Mouse (Mus musculus): ENCODE results near the gene Cybrd1. TPM values are rescaled to one million over a fixed set of nuclear protein-coding genes. Genes with fewer than 3 reads are reported as not detected.

Cybrd1 gene
- 0.14 TPM in 1 of 2 replicates, not detected in the other for total RNA-seq (2017)

DNA sequence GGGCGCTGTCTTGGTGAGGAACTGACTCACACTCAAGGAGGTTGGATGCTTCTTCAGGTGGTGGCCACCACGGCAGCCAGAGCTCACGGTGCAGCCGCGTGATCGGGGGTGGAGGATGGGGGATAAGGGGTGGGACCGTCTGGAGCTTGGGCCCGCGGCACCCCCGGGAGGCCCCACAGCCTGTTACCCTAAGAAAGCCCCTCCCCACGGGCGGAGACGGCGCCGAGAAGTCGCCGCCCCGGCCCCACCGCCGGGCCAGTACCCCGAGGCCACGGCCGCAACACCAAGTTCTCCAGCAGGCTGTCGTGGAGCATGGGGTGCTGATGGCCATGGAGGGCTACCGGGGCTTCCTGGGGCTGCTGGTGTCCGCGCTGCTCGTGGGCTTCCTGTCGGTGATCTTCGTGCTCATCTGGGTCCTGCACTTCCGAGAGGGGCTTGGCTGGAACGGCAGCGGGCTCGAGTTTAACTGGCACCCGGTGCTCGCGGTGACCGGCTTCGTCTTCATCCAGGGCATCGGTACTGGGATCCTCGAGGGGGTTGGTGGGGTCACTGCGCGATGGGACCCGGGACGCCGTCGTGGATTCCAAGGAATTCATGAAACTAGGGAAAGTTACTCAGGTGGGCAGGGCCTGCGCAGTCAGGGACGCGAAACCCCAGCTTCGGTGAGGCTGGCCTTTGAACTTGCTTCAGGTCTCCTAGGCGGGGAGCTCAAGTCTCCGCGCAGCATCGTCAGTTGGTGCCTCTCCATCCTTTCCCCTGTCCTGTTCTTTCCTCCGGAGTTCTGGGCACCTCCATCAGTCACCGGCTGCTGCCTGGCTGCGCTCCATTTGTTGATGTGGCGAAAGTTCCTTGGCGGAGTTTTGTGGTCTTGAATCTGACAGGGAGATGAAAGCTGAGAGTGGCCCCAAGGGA lies at the start of gene Cybrd1:
Gene Cybrd1, plus strand, starts transcription at position 127 of the 912 bp plus-strand sequence.
- ATAC-seq (replicated peaks; ENCODE audit: low read depth, poor library complexity, severe bottlenecking), result peak; percentile 64

DNA sequence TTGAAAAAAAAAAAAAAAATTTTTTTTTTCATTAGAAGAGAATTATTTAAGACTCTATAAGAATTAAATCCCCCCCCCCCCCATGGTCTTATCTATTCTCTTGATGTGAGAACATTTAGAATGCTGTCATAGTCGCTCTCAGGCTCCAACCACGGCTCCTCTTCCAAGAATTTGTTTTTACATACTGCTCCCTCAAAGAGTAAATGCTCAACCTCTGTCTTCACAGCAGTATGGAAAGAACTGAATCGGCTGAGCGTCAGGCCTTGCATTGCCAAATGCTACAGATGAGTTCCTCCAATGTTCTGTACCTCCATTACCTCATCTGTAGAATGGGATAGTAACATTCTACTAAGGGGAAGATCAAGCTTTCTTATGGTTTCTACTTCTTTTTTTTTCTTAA lies 46.1 kb upstream of the Cybrd1 start:
- no peak for ATAC-seq (replicated peaks; ENCODE audit: low read depth, poor library complexity, severe bottlenecking)

DNA sequence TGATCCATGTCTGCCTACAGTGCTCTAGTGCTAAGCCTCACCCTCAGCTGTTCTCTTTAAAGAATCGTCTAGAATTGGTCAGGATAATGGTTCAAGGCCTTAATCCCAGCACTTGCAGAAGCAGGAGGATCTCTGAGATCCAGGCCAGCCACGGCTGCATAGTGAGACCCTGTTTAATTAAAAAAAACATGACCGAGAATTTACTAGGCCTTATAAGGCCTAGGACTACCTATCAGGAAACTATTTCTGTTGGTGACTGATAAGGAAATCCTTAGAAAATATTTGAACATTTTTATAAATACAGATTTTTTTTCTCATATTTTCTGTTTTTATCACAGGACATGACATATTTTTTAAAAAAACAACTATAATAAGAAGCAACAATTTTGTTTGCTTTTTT lies 44.4 kb upstream of the Cybrd1 start:
- ATAC-seq (replicated peaks; ENCODE audit: low read depth, poor library complexity, severe bottlenecking), result no peak

DNA sequence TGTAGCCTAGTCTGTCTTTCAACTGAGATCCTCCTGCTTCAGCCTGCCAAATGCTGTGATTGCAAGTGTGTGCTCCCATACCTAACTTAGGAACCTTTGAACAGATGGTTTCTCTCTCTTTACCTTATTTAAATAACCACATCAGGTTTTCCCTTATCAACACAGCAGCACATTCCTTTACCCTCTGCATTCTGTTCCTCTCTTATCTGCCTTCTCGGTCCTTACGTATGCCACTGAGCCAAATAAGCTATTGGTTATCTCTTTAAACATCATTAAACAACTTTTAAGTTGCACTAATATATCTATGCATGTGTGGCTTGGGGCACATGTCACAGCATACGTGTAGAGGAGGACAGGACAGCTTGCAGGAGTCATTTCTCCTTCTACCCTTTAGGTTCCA lies 43.9 kb upstream of the Cybrd1 start:
- 0 out of 2 replicates have a peak, but pooled peaks have one; percentile 29 for ATAC-seq (replicated peaks; ENCODE audit: low read depth, poor library complexity, severe bottlenecking)

DNA sequence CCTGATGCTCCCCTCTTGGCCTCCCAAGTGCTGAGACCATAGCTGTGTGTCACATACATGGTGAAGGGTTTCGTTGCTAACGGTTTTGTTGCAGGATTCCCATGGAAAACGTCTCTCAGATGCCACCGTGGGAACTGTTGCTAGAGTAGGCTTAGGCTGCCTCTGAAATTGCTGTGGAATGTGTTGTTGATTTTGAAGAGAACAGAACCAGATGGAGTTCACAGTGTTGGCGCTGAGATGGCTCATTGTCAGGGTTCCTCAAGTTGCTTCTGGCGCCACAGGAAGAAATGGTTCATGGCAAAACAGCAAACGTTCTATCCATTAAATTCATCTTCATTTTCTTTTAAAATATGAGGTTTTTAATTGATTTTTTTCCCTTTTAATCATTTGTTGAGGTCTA lies 35.3 kb upstream of the Cybrd1 start:
- ATAC-seq (replicated peaks; ENCODE audit: low read depth, poor library complexity, severe bottlenecking), result no peak

DNA sequence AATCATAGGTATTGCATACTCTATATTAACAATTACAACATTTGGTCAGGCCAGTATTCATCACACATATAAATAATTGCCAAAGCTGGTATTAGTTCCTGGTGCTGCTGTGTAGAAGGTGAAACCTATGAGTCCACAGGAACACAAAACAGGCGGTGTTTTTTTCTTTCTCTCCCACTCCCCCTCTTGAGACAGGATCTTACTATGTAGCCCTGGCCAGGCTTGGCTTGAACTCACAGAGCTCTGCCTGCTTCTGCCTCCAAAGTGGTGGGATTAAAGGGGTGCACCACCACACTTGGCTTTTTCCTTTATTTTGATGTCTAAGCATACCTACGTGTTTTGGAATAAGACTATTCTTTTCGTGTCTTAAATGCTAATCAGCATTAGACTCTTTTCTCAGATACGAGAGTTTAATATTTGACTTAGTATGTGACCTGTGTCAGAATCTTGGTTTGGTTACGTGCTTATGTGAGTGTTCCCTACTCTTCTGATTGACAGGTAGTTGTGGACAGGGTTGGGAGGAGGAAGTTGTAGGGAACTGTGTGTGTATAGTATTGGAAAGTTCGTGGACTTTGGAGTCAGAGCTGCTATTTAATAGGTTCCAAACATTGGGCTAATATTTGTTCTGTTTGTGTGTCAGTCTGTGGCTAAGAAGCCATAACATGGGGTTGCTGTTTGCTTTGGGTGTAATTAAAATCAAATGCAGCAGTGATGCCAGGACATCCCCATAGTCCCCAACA lies 34.1 kb upstream of the Cybrd1 start:
- ATAC-seq (replicated peaks; ENCODE audit: low read depth, poor library complexity, severe bottlenecking), result no peak

DNA sequence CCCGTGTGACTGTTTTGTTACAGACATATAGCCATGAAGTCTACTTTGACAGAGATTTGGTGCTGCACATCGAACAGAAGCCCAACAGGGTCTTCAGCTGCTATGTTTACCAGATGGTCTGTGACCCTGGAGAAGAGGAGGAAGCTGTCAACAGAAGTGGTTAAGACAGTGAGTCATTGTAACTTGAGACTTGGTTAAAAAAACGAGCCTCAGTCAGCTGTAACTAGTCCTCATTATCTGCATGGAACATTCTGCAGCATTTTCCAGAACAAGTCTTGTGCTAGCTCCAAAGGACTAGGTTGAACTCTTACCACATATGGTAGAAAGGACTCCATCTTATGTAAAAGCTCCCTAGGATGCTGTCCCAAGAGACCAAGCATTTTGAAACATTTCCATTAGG lies 28.0 kb upstream of the Cybrd1 start:
- ATAC-seq (replicated peaks; ENCODE audit: low read depth, poor library complexity, severe bottlenecking), result no peak

DNA sequence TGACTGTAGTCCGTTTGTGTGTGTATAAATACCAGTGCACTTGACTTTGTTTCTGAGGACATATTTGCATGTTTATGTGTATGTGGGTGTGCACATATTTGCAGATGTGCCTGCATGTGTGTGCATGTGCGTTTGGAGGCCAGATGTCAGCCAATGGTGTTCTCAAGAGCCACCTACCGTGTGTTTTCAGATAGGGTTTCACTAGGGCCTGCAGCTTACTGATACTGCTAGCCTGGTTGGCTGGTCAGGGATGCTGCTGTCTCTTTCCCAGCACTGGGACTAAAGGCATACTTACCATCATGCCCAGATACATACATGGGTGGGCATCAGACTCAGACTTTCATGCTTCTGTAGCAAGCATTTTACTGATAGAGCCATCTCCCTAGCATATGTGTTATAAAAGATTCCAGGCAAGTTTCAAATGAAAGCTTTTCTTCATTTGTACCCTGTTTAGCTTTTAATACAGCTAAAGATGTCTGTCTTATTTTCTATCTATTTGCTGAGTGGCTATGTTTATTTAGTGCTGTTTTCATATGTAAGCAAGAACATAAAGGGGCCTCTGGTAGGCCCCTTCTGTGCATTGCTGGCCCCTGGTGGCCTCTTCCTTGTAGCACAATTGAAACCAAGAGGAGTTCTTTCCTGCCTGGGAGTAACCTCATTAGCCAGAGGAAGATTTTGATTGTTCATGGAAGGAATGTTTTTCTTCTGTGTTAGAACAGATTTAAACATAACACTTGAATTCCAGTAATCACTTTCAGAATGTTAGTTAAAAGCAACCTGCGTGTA lies 26.9 kb upstream of the Cybrd1 start:
- no peak for ATAC-seq (replicated peaks; ENCODE audit: low read depth, poor library complexity, severe bottlenecking)

DNA sequence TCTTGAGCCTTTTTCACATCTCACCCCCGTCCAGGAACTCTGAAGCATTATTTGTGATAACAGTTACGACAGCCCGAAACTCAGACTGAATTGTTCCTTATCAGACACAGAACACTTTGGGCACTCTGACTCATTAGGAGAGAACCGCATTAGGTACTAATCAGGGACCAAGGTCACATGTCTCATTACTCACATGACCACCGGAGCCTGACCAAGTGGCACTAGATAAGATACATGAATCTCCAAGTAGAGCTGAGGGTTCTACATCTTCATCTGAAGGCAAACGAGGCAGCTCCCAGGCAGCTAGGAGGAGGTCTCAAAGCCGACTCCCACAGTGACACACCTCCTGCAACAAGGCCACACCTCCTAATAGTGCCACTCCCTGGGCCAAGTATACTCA lies 21.6 kb upstream of the Cybrd1 start:
- ATAC-seq (replicated peaks; ENCODE audit: low read depth, poor library complexity, severe bottlenecking), result 0 out of 2 replicates have a peak, but pooled peaks have one; percentile 25

DNA sequence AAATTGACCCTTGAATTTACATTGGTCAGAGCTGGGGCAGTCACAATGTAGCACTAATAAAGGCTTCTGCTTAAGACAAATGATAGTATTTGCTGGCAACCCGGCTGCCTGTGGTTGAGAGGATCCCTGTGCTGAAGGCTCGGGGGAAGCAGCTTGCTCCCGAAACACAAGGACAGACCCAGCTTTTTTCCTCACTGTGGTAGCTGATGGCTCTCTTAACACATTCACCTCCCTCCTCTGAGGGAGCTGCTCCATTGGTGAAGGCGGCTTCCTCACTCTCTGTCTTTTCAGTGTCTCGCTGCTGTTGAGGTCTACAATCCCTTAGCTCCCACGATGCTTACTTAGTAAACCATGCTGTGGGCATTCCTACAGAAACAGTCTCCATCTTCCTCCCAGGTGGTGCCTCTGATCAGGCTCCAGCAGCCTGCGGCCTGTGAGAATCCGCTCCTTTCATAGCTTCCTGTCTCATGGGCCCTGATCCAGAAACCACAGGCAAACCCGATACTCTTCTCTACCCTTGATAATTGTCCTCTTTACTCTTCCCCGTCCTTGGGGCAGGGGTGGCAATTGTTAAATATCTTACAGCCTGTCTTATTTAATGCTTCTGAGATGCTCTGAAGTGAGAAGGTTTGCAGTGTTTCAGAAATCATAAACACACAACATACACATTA lies 15.0 kb upstream of the Cybrd1 start:
- ATAC-seq (replicated peaks; ENCODE audit: low read depth, poor library complexity, severe bottlenecking), result peak; percentile 34

DNA sequence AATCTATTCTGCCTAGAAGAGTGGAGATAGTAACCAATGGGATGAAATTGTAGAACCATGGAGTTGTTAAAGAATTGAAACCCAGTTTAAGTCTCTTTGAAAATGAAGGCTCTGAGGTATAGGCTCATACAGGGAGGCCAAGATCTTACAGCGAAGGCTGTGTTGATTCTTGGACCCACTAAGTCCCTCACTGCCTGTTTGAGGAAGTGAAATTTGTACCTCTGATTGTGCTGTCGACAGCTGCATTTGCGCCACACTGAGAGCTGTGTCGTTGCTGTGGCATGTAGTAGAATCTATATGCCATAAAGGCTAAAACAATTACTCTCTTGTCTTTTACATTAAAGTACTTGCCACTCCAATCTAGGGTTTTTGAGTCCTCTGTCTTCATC lies 14.4 kb upstream of the Cybrd1 start:
- peak; percentile 77 for ATAC-seq (replicated peaks; ENCODE audit: low read depth, poor library complexity, severe bottlenecking)

DNA sequence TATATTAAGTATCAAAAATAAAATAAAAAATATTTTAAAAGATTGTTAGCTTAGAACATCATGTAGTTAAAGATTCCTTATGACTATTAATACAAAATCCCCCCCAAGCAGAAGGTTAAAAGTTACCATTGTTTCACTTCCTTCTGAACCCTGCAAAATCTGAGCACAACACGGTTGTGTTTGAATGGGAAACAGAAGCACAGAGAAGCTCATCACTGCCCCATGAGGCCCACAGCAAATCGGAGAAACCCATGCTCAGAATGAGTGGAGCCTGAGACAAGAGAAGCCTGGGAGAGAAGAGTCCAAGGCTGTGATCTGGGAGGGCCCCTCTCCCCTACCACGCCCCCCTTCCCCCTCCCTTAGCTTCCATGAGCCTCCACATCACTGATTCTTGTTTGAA lies 13.0 kb upstream of the Cybrd1 start:
- ATAC-seq (replicated peaks; ENCODE audit: low read depth, poor library complexity, severe bottlenecking), result no peak

DNA sequence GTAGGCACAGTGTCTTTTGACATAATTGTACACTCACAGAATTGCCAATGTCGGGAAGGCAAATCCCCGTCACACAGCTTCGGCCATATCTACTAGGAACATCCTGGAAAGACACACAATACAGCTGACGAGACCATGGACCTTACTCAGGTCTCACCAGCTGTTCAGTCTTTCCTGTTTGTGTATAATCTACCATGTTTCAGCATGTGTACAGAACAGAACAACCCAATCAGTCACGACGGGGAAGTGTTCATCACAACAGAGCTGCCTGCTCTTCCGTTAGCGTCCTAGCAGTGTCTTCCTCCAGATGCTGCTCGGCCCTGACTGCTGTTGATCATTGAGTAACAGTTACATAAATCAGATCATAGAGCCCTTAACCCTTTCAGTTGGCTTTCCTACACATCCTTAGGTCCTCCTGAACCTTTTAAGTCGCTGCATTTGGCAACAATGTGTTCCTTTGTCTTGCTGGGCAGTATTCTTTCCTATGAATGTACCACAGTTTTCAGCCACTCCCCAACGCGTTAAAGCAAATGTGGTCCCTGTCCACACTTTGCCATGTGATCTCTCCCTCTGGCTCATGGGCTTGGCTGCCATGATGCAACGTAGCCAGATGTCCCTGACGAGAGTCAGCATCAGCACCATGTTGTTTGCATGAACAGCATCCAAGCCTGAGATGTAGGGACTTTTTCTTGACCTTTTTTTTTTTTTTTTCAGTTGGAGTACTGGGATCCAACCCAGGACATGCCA lies 12.1 kb upstream of the Cybrd1 start:
- ATAC-seq (replicated peaks; ENCODE audit: low read depth, poor library complexity, severe bottlenecking), result no peak

DNA sequence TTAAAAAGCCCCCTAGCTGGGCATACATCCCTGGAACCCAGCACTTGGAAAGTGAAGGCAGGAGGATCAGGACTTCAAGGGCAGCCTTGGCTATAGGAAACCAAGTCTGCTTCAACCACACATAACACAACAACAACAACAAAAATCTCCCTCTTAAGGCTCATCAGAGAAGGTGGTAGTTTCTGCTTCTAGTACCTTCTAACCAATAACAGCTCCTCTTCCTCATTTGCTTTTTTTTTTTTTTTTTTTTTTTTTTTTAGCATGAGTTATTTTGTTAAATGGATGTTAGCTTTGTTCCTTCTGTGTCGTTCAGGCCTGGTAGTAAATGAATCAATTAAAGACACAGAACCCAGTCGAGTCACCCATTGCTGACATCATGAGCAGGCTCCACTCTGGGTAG lies 10.5 kb upstream of the Cybrd1 start:
- no peak for ATAC-seq (replicated peaks; ENCODE audit: low read depth, poor library complexity, severe bottlenecking)

DNA sequence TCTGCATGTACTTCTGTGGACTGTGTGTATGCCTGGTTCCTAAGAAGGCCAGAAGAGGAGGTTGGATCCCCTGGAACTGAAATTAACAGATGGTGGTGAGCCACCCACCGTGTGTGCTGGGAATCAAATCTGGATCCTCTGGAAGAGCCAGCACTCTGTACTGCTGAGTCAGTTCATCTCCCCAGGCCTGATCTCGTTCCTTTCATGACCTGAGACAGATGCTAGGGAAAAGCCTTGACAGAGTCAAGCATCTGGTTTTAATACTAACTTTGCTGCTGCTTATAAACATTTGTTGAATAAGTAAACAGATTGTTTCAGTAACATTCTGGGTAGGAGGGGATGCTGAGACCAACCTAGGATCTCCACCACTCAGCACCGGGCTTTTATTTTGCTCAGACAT lies 9.2 kb upstream of the Cybrd1 start:
- no peak for ATAC-seq (replicated peaks; ENCODE audit: low read depth, poor library complexity, severe bottlenecking)

DNA sequence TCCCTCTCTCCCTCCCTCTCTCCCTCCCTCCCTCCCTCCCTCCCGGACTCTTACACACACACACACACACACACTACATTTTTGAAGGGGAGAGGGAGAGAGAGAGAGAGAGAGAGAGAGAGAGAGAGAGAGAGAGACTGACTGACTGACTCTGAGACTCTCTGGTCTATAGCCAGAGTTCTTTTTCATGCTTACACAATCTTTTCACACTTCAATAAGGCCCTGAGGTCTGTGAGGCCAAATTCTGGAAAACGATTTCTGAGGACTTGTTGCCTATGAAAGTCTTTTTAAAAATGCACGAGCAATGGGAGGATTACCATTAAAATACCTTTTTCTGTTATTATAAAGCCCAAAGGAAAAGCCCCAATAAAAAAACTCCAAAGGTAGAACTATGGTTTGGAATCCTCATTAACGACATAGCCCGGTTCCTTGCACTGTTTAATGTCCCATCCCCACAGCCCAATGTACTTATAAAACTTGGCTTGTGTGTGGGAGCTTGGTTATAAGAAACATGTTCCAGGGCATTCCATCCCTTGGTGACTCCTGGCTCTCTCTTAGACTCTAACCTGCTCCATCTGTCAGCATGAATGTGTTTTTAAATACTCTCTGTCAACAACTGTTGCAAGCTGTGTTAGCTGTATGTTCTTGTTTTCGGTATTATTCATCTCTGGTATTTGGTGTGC lies 4.1 kb upstream of the Cybrd1 start:
- no peak for ATAC-seq (replicated peaks; ENCODE audit: low read depth, poor library complexity, severe bottlenecking)

DNA sequence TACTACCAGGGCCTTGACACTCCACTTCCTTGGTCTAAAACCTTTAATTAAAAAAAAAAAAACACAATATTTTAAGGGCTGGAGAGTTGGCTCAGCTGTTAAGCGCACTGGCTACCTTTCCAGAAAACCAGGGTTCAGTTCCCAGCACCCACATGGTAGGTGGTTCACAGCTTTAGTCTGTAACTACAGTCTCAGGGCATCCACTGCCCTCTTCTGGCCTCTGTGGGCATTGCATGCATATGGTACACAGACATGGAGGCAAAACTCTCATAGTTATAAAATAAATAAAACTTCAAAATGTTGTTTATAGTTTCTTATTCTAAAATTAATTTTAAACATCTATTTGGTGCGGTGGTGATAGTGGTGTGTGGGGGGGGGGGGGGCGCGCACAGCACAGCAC lies 1.6 kb upstream of the Cybrd1 start:
- ATAC-seq (replicated peaks; ENCODE audit: low read depth, poor library complexity, severe bottlenecking), result no peak

DNA sequence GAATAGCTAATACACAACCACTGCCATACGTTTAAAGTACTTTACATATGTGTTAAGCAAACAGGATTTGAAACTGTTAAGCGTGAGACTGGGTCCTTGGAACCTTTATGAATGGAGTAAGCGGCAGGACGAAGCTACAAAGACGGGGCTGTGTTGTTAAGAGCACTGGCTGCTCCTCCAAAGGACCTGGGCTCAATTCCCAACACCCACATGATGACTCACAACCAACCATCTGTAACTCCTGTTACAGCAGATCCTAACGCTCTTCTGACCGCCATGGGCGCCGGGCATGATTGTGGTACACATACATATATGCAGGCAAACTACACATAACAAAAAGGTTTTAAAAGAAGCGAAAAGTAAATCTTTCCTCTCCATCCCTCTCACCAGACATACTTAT lies 3.1 kb downstream of the Cybrd1 start:
- ATAC-seq (replicated peaks; ENCODE audit: low read depth, poor library complexity, severe bottlenecking), result no peak

DNA sequence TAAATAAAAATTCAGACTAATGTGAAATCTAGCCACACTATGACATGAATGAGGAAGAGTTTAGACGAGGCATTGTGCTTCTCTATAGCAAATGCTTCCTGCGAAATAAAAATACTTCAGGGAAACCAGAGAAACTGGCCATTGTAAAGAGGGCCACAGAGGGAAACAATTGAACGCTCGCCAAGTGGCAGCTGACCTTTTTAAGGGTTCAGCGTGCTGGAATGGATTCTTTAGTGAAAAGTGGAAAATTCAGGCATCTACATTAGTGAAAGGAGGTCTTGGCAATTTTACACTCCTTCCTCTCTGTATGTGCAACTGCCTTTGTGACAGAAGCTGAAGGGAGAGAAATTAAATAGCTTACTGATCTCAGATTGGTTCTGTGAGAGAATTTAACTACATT lies 3.7 kb downstream of the Cybrd1 start:
- no peak for ATAC-seq (replicated peaks; ENCODE audit: low read depth, poor library complexity, severe bottlenecking)
